Mouse (Mus musculus): ENCODE results near the gene Mcur1.

DNA sequence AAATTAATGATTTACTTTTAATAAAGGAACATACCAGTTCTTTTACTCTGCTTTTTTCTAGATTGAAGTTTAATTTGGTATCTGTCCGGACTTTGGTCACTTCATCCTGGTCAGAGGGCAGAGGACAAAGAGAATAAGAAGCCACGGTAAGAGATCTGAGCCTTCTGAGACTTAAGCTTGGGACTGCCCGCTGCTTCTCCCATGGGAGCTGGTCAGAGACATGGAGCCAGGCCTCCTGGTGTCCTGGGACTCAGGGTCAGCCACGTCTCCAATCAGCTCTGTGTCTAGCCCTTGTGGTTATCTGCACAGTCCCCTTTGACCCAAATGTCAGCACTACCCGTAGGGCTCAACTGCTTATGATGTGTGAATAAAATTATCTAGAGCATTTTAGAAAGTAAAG, 11.4 kb downstream of the Mcur1 start:
- TF ChIP-seq CTCF (IDR thresholded peaks at IDR 0.05; ENCODE audit: insufficient read depth, low read depth, low read length) (no peak), POLR2A (IDR thresholded peaks at IDR 0.05; ENCODE audit: insufficient read depth, low read depth, low read length) (no peak)

All from olfactory bulb, adult 2 months (tissue).